Mouse (Mus musculus): ENCODE measurements around the gene Gm13285. TPM values are rescaled to one million over a fixed set of nuclear protein-coding genes. Genes with fewer than 3 reads are reported as not detected.

Gene Gm13285
- polyA plus RNA-seq, 1 experiment = not detected

GRCm38 (mm10) chr4:88840058-88840457 lies 40.6 kb downstream of the Gm13285 start:
- Histone ChIP-seq H3K27ac (ENCODE audit: control insufficient read depth, insufficient read depth, low read depth, low read length, poor library complexity) (no peak overlapping the region), H3K4me3 (replicated peaks; ENCODE audit: control insufficient read depth, low read depth, low read length) (no peak overlapping the region), H3K4me1 (ENCODE audit: control insufficient read depth, insufficient read depth, low read length) (no peaks in the 10 kb centered on the region)
- TF ChIP-seq CTCF (IDR thresholded peaks at IDR 0.05; ENCODE audit: control insufficient read depth, insufficient read depth, low read length) (no peak), POLR2A (IDR thresholded peaks at IDR 0.05; ENCODE audit: borderline replicate concordance, control insufficient read depth, low read depth, low read length) (no peak)
- 30% methylated on average over 3 of the region's 3 CpGs for WGBS

GRCm38 (mm10) chr4:88841438-88841911 lies 42.0 kb downstream of the Gm13285 start, which contains the start of gene Ifna4:
Gene Ifna4 (plus strand): TSS chr4:88841861.
- Histone ChIP-seq H3K27ac (ENCODE audit: control insufficient read depth, insufficient read depth, low read depth, low read length, poor library complexity) (no peak within 1 kb of the TSS), H3K4me3 (replicated peaks; ENCODE audit: control insufficient read depth, low read depth, low read length) (no peak within 1 kb of the TSS), H3K4me1 (ENCODE audit: control insufficient read depth, insufficient read depth, low read length) (no peaks in the 10 kb centered on the region)
- TF ChIP-seq POLR2A (IDR thresholded peaks at IDR 0.05; ENCODE audit: borderline replicate concordance, control insufficient read depth, low read depth, low read length) (no peak), CTCF (IDR thresholded peaks at IDR 0.05; ENCODE audit: control insufficient read depth, insufficient read depth, low read length) (no peak)
- 69% methylated on average over 2 of the region's 2 CpGs for WGBS

GRCm38 (mm10) chr4:88845334-88845733 lies 45.9 kb downstream of the Gm13285 start:
- Histone ChIP-seq H3K4me1 (ENCODE audit: control insufficient read depth, insufficient read depth, low read length) (no peaks in the 10 kb centered on the region), H3K27ac (ENCODE audit: control insufficient read depth, insufficient read depth, low read depth, low read length, poor library complexity) (no peak overlapping the region), H3K4me3 (replicated peaks; ENCODE audit: control insufficient read depth, low read depth, low read length) (no peak overlapping the region)
- WGBS = 30% methylated on average over 2 of the region's 2 CpGs
- TF ChIP-seq POLR2A (IDR thresholded peaks at IDR 0.05; ENCODE audit: borderline replicate concordance, control insufficient read depth, low read depth, low read length) (no peak), CTCF (IDR thresholded peaks at IDR 0.05; ENCODE audit: control insufficient read depth, insufficient read depth, low read length) (no peak)

GRCm38 (mm10) chr4:88849698-88850097 lies 50.2 kb downstream of the Gm13285 start, which contains the start of gene Ifna1:
Gene Ifna1 (plus strand): TSS chr4:88850087.
- TF ChIP-seq POLR2A (IDR thresholded peaks at IDR 0.05; ENCODE audit: borderline replicate concordance, control insufficient read depth, low read depth, low read length) (no peak), CTCF (IDR thresholded peaks at IDR 0.05; ENCODE audit: control insufficient read depth, insufficient read depth, low read length) (no peak)
- 3% methylated on average over 1 of the region's 1 CpGs for WGBS
- Histone ChIP-seq H3K4me3 (replicated peaks; ENCODE audit: control insufficient read depth, low read depth, low read length) (no peak within 1 kb of the TSS), H3K27ac (ENCODE audit: control insufficient read depth, insufficient read depth, low read depth, low read length, poor library complexity) (no peak within 1 kb of the TSS), H3K4me1 (ENCODE audit: control insufficient read depth, insufficient read depth, low read length) (no peaks in the 10 kb centered on the region)

Other genes with a start within 250 kb of the Gm13285 start
- gene Ifna15, start 241.4 kb upstream of the Gm13285 start, polyA plus RNA-seq (2011; ENCODE audit: insufficient read depth, insufficient read length, low replicate concordance, missing spikeins) = not detected in 2 replicates
- not detected in 2 replicates for gene Ifna14, start 227.9 kb upstream of the Gm13285 start, polyA plus RNA-seq (2011; ENCODE audit: insufficient read depth, insufficient read length, low replicate concordance, missing spikeins)
- not detected in 2 replicates for gene Ifna9, start 207.3 kb upstream of the Gm13285 start, polyA plus RNA-seq (2011; ENCODE audit: insufficient read depth, insufficient read length, low replicate concordance, missing spikeins)
- gene Ifna12, start 196.3 kb upstream of the Gm13285 start, polyA plus RNA-seq (2011; ENCODE audit: insufficient read depth, insufficient read length, low replicate concordance, missing spikeins) = not detected in 2 replicates
- not detected in 2 replicates for gene C87499, start 165.3 kb upstream of the Gm13285 start, polyA plus RNA-seq (2011; ENCODE audit: insufficient read depth, insufficient read length, low replicate concordance, missing spikeins)
- gene Ifna13, start 155.2 kb upstream of the Gm13285 start, polyA plus RNA-seq (2011; ENCODE audit: insufficient read depth, insufficient read length, low replicate concordance, missing spikeins) = 1.9 TPM in 1 of 2 replicates, not detected in the other
- not detected in 2 replicates for gene Ifna16, start 122.7 kb upstream of the Gm13285 start, polyA plus RNA-seq (2011; ENCODE audit: insufficient read depth, insufficient read length, low replicate concordance, missing spikeins)
- not detected in 2 replicates for gene Ifna2, start 115.8 kb upstream of the Gm13285 start, polyA plus RNA-seq (2011; ENCODE audit: insufficient read depth, insufficient read length, low replicate concordance, missing spikeins)
- gene Ifnab, start 108.3 kb upstream of the Gm13285 start, polyA plus RNA-seq (2011; ENCODE audit: insufficient read depth, insufficient read length, low replicate concordance, missing spikeins) = not detected in 2 replicates
- not detected in 2 replicates for gene Gm26566, start 77.9 kb upstream of the Gm13285 start, polyA plus RNA-seq (2011; ENCODE audit: insufficient read depth, insufficient read length, low replicate concordance, missing spikeins)
- 10.8 and 18.3 TPM in 2 replicates for gene Klhl9, start 77.2 kb upstream of the Gm13285 start, polyA plus RNA-seq (2011; ENCODE audit: insufficient read depth, insufficient read length, low replicate concordance, missing spikeins)
- not detected in 2 replicates for gene Gm13271, start 44.8 kb upstream of the Gm13285 start, polyA plus RNA-seq (2011; ENCODE audit: insufficient read depth, insufficient read length, low replicate concordance, missing spikeins)
- not detected in 2 replicates for gene Gm13283, start 39.5 kb upstream of the Gm13285 start, polyA plus RNA-seq (2011; ENCODE audit: insufficient read depth, insufficient read length, low replicate concordance, missing spikeins)
- not detected in 2 replicates for gene Gm13290, start 25.8 kb upstream of the Gm13285 start, polyA plus RNA-seq (2011; ENCODE audit: insufficient read depth, insufficient read length, low replicate concordance, missing spikeins)
- gene Gm13289, start 22.7 kb upstream of the Gm13285 start, polyA plus RNA-seq (2011; ENCODE audit: insufficient read depth, insufficient read length, low replicate concordance, missing spikeins) = not detected in 2 replicates
- gene Gm13272, start 19.8 kb upstream of the Gm13285 start, polyA plus RNA-seq (2011; ENCODE audit: insufficient read depth, insufficient read length, low replicate concordance, missing spikeins) = not detected in 2 replicates
- not detected in 2 replicates for gene Ifnz, start 17.5 kb upstream of the Gm13285 start, polyA plus RNA-seq (2011; ENCODE audit: insufficient read depth, insufficient read length, low replicate concordance, missing spikeins)
- gene Gm13276, start 14.0 kb upstream of the Gm13285 start, polyA plus RNA-seq (2011; ENCODE audit: insufficient read depth, insufficient read length, low replicate concordance, missing spikeins) = not detected in 2 replicates
- gene Gm13277, start 11.0 kb upstream of the Gm13285 start, polyA plus RNA-seq (2011; ENCODE audit: insufficient read depth, insufficient read length, low replicate concordance, missing spikeins) = not detected in 2 replicates
- gene Gm13278, start 8.1 kb upstream of the Gm13285 start, polyA plus RNA-seq (2011; ENCODE audit: insufficient read depth, insufficient read length, low replicate concordance, missing spikeins) = not detected in 2 replicates
- not detected in 2 replicates for gene Gm13275, start 5.2 kb upstream of the Gm13285 start, polyA plus RNA-seq (2011; ENCODE audit: insufficient read depth, insufficient read length, low replicate concordance, missing spikeins)
- gene Gm13279, start 2.3 kb upstream of the Gm13285 start, polyA plus RNA-seq (2011; ENCODE audit: insufficient read depth, insufficient read length, low replicate concordance, missing spikeins) = not detected in 2 replicates
- not detected in 2 replicates for gene Gm13287, start 3.6 kb downstream of the Gm13285 start, polyA plus RNA-seq (2011; ENCODE audit: insufficient read depth, insufficient read length, low replicate concordance, missing spikeins)
- not detected in 2 replicates for gene Gm13288, start 5.9 kb downstream of the Gm13285 start, polyA plus RNA-seq (2011; ENCODE audit: insufficient read depth, insufficient read length, low replicate concordance, missing spikeins)
- not detected in 2 replicates for gene Ifna7, start 16.6 kb downstream of the Gm13285 start, polyA plus RNA-seq (2011; ENCODE audit: insufficient read depth, insufficient read length, low replicate concordance, missing spikeins)
- gene Ifna11, start 20.3 kb downstream of the Gm13285 start, polyA plus RNA-seq (2011; ENCODE audit: insufficient read depth, insufficient read length, low replicate concordance, missing spikeins) = not detected in 2 replicates
- gene Ifna6, start 27.8 kb downstream of the Gm13285 start, polyA plus RNA-seq (2011; ENCODE audit: insufficient read depth, insufficient read length, low replicate concordance, missing spikeins) = not detected in 2 replicates
- gene Ifna5, start 35.9 kb downstream of the Gm13285 start, polyA plus RNA-seq (2011; ENCODE audit: insufficient read depth, insufficient read length, low replicate concordance, missing spikeins) = not detected in 2 replicates
- not detected in 2 replicates for gene Ifna4, start 42.2 kb downstream of the Gm13285 start, polyA plus RNA-seq (2011; ENCODE audit: insufficient read depth, insufficient read length, low replicate concordance, missing spikeins)
- gene Ifna1, start 50.4 kb downstream of the Gm13285 start, polyA plus RNA-seq (2011; ENCODE audit: insufficient read depth, insufficient read length, low replicate concordance, missing spikeins) = not detected in 2 replicates
- gene Ifne, start 80.5 kb downstream of the Gm13285 start, polyA plus RNA-seq (2011; ENCODE audit: insufficient read depth, insufficient read length, low replicate concordance, missing spikeins) = not detected in 2 replicates